In genomic region chrX:43430581-43430980, GRCm38 (mm10) we compare ENCODE assay signal across 9 mouse cellular contexts. TPM values are rescaled to one million over a fixed set of nuclear protein-coding genes. Genes with fewer than 3 reads are reported as not detected.
DNase-seq lines count a peak whose midpoint lies in the region; ATAC-seq and TF ChIP-seq lines count a peak whose summit lies in the region.
"Had no signal": no experiment of that assay in that cellular context is flagged by ENCODE, and none has a peak within 500 bp of the region (broad histone marks: within the 10 kb centered on the region; RNA-seq: fewer than 3 reads in every experiment).

No protein-coding gene starts in this region.

- intact Hi-C loops in heart, postnatal 10 days (cut with DNase I): no loop called here

- ATAC-seq in heart, embryonic 14.5 days (ENCODE audit: insufficient number of reproducible peaks, insufficient read depth, low FRiP score, low read depth): no peak
- ATAC-seq in limb, embryonic 12.5 days (ENCODE audit: insufficient number of reproducible peaks, insufficient read depth, low FRiP score, low TSS enrichment, low read depth): no peak
- ATAC-seq in stomach, postnatal 0 days (ENCODE audit: low FRiP score, low TSS enrichment): 0 out of 2 replicates have a peak, but pooled peaks have one; percentile 12
- ATAC-seq in erythroblast, adult 5-6 weeks (replicated peaks; ENCODE audit: low FRiP score, poor library complexity, severe bottlenecking): no peak

- in situ Hi-C loops in ES-E14 (cut with MboI; ENCODE audit: low sequenced_read_pairs in 2 of 2, unreplicated experiment in 2 of 2): no loop called here

- peaks cover 0 to 2% of the 10 kb centered on the region in 2 experiments; a peak in 1 of 4 replicates for H3K4me1 ChIP-seq in heart, embryonic 14.5 days (ENCODE audit: control insufficient read depth in 2 of 2, insufficient read depth in 2 of 2, low read length in 2 of 2)
- no peaks in the 10 kb centered on the region for H3K4me1 ChIP-seq in ES-E14 (ENCODE audit: control insufficient read depth in 2 of 2, insufficient read depth in 2 of 2, low read length in 2 of 2, poor library complexity in 1 of 2)
- H3K4me1 ChIP-seq in forebrain, embryonic 10.5 days: peaks cover 11% of the 10 kb centered on the region; the same call in 1 of the 2 replicates
- no peaks in the 10 kb centered on the region for H3K4me1 ChIP-seq in limb, embryonic 12.5 days (replicated peaks)
- H3K4me1 ChIP-seq in stomach, postnatal 0 days (replicated peaks; ENCODE audit: control insufficient read depth, insufficient read depth): no peaks in the 10 kb centered on the region

- H3K27ac ChIP-seq in heart, embryonic 14.5 days (replicated peaks in 1 of 2; ENCODE audit: control insufficient read depth in 1 of 2, insufficient read depth in 1 of 2, low read depth in 2 of 2, low read length in 2 of 2): no peak overlapping the region
- no peak overlapping the region; the same call in 1 of the 2 replicates for H3K27ac ChIP-seq in ES-E14 (ENCODE audit: insufficient read depth, low read depth, low read length, poor library complexity, severe bottlenecking)
- no peak overlapping the region for H3K27ac ChIP-seq in forebrain, embryonic 10.5 days
- H3K27ac ChIP-seq in limb, embryonic 12.5 days: no peak overlapping the region
- H3K27ac ChIP-seq in stomach, postnatal 0 days (replicated peaks): no peak overlapping the region
- H3K27ac ChIP-seq: macrophage had no signal

- peaks cover 15% of the 10 kb centered on the region for H3K27me3 ChIP-seq in heart, embryonic 14.5 days (ENCODE audit: control insufficient read depth, insufficient read depth, low read length)
- H3K27me3 ChIP-seq in forebrain, embryonic 10.5 days (ENCODE audit: poor library complexity, severe bottlenecking): peaks cover 38% of the 10 kb centered on the region
- peaks cover 15% of the 10 kb centered on the region for H3K27me3 ChIP-seq in limb, embryonic 12.5 days
- no peaks in the 10 kb centered on the region for H3K27me3 ChIP-seq in stomach, postnatal 0 days (ENCODE audit: control insufficient read depth, insufficient read depth, low read length)

- no peaks in the 10 kb centered on the region for H3K36me3 ChIP-seq in heart, embryonic 14.5 days (ENCODE audit: control insufficient read depth, insufficient read depth, low read length)
- no peaks in the 10 kb centered on the region for H3K36me3 ChIP-seq in ES-E14 (ENCODE audit: control insufficient read depth, insufficient read depth, low read length, poor library complexity, severe bottlenecking)
- no peaks in the 10 kb centered on the region for H3K36me3 ChIP-seq in forebrain, embryonic 10.5 days (replicated peaks)
- no peaks in the 10 kb centered on the region for H3K36me3 ChIP-seq in limb, embryonic 12.5 days
- no peaks in the 10 kb centered on the region for H3K36me3 ChIP-seq in stomach, postnatal 0 days (ENCODE audit: control insufficient read depth, insufficient read depth, low read length)

- WGBS in heart, embryonic 14.5 days: 9% methylated on average over 11 of the region's 11 CpGs
- 13% methylated on average over 11 of the region's 11 CpGs for WGBS in forebrain, embryonic 10.5 days
- 14% methylated on average over 11 of the region's 11 CpGs for WGBS in limb, embryonic 12.5 days
- WGBS in stomach, postnatal 0 days: 10% methylated on average over 11 of the region's 11 CpGs

- H3K4me2 ChIP-seq in heart, embryonic 14.5 days (ENCODE audit: low read length): peak overlapping the region; percentile 66
- H3K4me2 ChIP-seq in limb, embryonic 12.5 days: peak overlapping the region; percentile 61
- peak overlapping the region; percentile 58 for H3K4me2 ChIP-seq in stomach, postnatal 0 days (replicated peaks; ENCODE audit: low read depth)

- DNase-seq in heart, postnatal 10 days: no peak
- no peak for DNase-seq in ES-E14 (ENCODE audit: low read depth, low spot score)
- DNase-seq in forebrain, embryonic 10.5 days (ENCODE audit: extremely low spot score, low spot score): peak; percentile 22
- DNase-seq in stomach, postnatal 0 days (ENCODE audit: low spot score): peak; percentile 23
- no peak for DNase-seq in adrenal gland, postnatal 10 days

- peak; percentile 49; the same call in 1 of the 2 replicates for TF ChIP-seq CTCF in stomach, postnatal 0 days (IDR thresholded peaks at IDR 0.05; ENCODE audit: low read depth)

- no peaks in the 10 kb centered on the region for H3K9me3 ChIP-seq in heart, embryonic 14.5 days (ENCODE audit: control insufficient read depth, low read length)
- H3K9me3 ChIP-seq in ES-E14 (ENCODE audit: control insufficient read depth, insufficient read depth, low read depth, low read length): no peaks in the 10 kb centered on the region
- no peaks in the 10 kb centered on the region for H3K9me3 ChIP-seq in forebrain, embryonic 10.5 days
- no peaks in the 10 kb centered on the region for H3K9me3 ChIP-seq in limb, embryonic 12.5 days
- H3K9me3 ChIP-seq in stomach, postnatal 0 days (ENCODE audit: control insufficient read depth, low read length): no peaks in the 10 kb centered on the region

- peak overlapping the region; percentile 31 to 35; a peak in 2 of 4 replicates for H3K4me3 ChIP-seq in heart, embryonic 14.5 days (ENCODE audit: control insufficient read depth in 1 of 2, insufficient read depth in 1 of 2, low read depth in 1 of 2, low read length in 2 of 2)
- peak overlapping the region; percentile 38 to 42 for H3K4me3 ChIP-seq in ES-E14 (ENCODE audit: insufficient read depth in 1 of 2, low read depth in 1 of 2, low read length in 2 of 2, poor library complexity in 1 of 2, severe bottlenecking in 1 of 2)
- H3K4me3 ChIP-seq in forebrain, embryonic 10.5 days: peak overlapping the region; percentile 51
- H3K4me3 ChIP-seq in limb, embryonic 12.5 days (replicated peaks): peak overlapping the region; percentile 36
- peak overlapping the region; percentile 28 for H3K4me3 ChIP-seq in stomach, postnatal 0 days (ENCODE audit: low read depth, low read length)

- no peak overlapping the region for H3K9ac ChIP-seq in heart, embryonic 14.5 days (ENCODE audit: low read length)
- no peak overlapping the region for H3K9ac ChIP-seq in ES-E14 (ENCODE audit: insufficient read depth, low read depth, low read length, poor library complexity, severe bottlenecking)
- no peak overlapping the region for H3K9ac ChIP-seq in limb, embryonic 12.5 days (replicated peaks)
- no peak overlapping the region for H3K9ac ChIP-seq in stomach, postnatal 0 days (ENCODE audit: low read length)

- TF ChIP-seq EP300 in stomach, postnatal 0 days (optimal IDR thresholded peaks at IDR 0.05): no peak

TF ChIP-seq in ES-E14, 5 proteins besides CTCF, POLR2A, EP300 and RAD21:
- no peak for TF ChIP-seq ZNF384 (IDR thresholded peaks at IDR 0.05; ENCODE audit: low read depth, low read length)
- TF ChIP-seq CHD2 (IDR thresholded peaks at IDR 0.05; ENCODE audit: low read depth, low read length): no peak
- no peak for TF ChIP-seq ZC3H11A (IDR thresholded peaks at IDR 0.05; ENCODE audit: borderline replicate concordance, low read depth, low read length)
- TF ChIP-seq MAFK (IDR thresholded peaks at IDR 0.05; ENCODE audit: insufficient read depth, low read depth, low read length): no peak
- no peak for TF ChIP-seq HCFC1 (IDR thresholded peaks at IDR 0.05; ENCODE audit: borderline replicate concordance, insufficient read depth, low read length)

RNA-seq across cellular contexts. Expression of gene Tenm1, which starts 1.7 kb away (rescaled TPM):
- polyA plus RNA-seq in heart, embryonic 14.5 days (2014; fragmentation: Nextera tagmentation; extraction: Ambion mirVana): not detected in 2 replicates
- under 1 TPM; 0.05 to 0.14 TPM for total RNA-seq in heart, postnatal 10 days (2021)
- total RNA-seq in ES-E14 (2012; rRNA removed): 1.6 TPM in 2 replicates
- 0.50 and 0.63 TPM in 2 replicates for polyA plus RNA-seq in forebrain, embryonic 10.5 days (2016; fragmentation: Nextera tagmentation; extraction: Ambion mirVana)
- polyA plus RNA-seq in limb, embryonic 12.5 days (2016; fragmentation: Nextera tagmentation; extraction: Ambion mirVana): 1.3 TPM in 2 replicates
- polyA plus RNA-seq in stomach, postnatal 0 days (2015; fragmentation: Nextera tagmentation; extraction: Ambion mirVana): 0.32 and 0.48 TPM in 2 replicates
- not detected in 2 replicates for total RNA-seq in erythroblast, adult 5-6 weeks (2015; ENCODE audit: low replicate concordance)
- total RNA-seq in erythroblast, adult 5-6 weeks (2017; ENCODE audit: low replicate concordance): 0.14 TPM in 1 of 2 replicates, not detected in the other
- total RNA-seq in adrenal gland, postnatal 10 days (2021): under 1 TPM; 0.27 to 0.45 TPM
- polyA plus RNA-seq: macrophage had no signal

Comparison
In these comparisons a context has a peak if more than half of its experiments do, and no peak if none do; other contexts are left out.
1. DNase-seq: peak in forebrain, embryonic 10.5 days (single experiment) and stomach, postnatal 0 days (single experiment); none in heart, postnatal 10 days (0 of 2), ES-E14 (single experiment) and adrenal gland, postnatal 10 days (single experiment).
2. Peak in every context shown above with its lines, with median percentiles within 50 percentile points of each other: H3K4me2 ChIP-seq and H3K4me3 ChIP-seq.